In the genomic region with DNA sequence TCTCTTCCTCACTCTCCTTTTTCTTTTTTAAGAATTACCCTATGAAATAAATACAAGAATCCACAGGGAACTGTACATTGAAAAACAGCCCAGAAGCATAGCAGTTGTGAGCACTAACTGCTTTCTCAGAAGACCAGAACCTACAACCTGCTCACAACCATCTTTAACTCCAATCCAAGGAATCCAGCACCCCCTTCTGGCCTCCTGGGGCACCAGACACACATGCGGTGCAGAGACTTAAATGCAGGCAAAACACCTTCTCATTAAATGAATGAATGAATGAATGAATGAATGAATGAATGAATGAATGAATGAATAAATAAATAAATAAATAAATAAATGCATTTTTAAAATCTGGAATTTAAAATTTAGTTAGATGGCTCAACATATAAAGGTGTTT, we compare ENCODE assay signal across 21 mouse cellular contexts. TPM values are rescaled to one million over a fixed set of nuclear protein-coding genes. Genes with fewer than 3 reads are reported as not detected.
DNase-seq lines count a peak whose midpoint lies in the region; ATAC-seq and TF ChIP-seq lines count a peak whose summit lies in the region.
"Had no signal": no experiment of that assay in that cellular context is flagged by ENCODE, and none has a peak within 500 bp of the region (broad histone marks: within the 10 kb centered on the region; RNA-seq: fewer than 3 reads in every experiment).

No protein-coding gene starts in this region.

- H3K27me3 ChIP-seq in heart, adult 2 months (ENCODE audit: control insufficient read depth, insufficient read depth, low read length), result no peaks in the 10 kb centered on the region
- no peaks in the 10 kb centered on the region for H3K27me3 ChIP-seq in midbrain, postnatal 0 days (ENCODE audit: insufficient read depth, low read length)
- no peaks in the 10 kb centered on the region for H3K27me3 ChIP-seq in midbrain, embryonic 15.5 days (replicated peaks)
- H3K27me3 ChIP-seq in MEL (ENCODE audit: control insufficient read depth in 1 of 2, insufficient read depth in 2 of 2, low read length in 2 of 2), result 0 out of 4 replicates have a peak, but pooled peaks cover 0 to 1% of the 10 kb centered on the region in 2 experiments
- H3K27me3 ChIP-seq: forebrain, embryonic 12.5 days; heart, embryonic 15.5 days; hindbrain, embryonic 12.5 days had no signal

- no peaks in the 10 kb centered on the region for H3K4me1 ChIP-seq in heart, adult 2 months (ENCODE audit: control insufficient read depth, insufficient read depth, low read length)
- no peaks in the 10 kb centered on the region for H3K4me1 ChIP-seq in midbrain, postnatal 0 days (ENCODE audit: insufficient read depth, low read length)
- H3K4me1 ChIP-seq in midbrain, embryonic 15.5 days, result no peaks in the 10 kb centered on the region
- peaks cover 5 to 20% of the 10 kb centered on the region in 2 experiments for H3K4me1 ChIP-seq in MEL (ENCODE audit: control insufficient read depth in 1 of 2, insufficient read depth in 2 of 2, low read length in 2 of 2)
- H3K4me1 ChIP-seq: forebrain, embryonic 12.5 days; hindbrain, embryonic 12.5 days; limb, embryonic 10.5 days had no signal

- 88% methylated on average over 1 of the region's 1 CpGs for WGBS in heart, adult 2 months
- 90% methylated on average over 1 of the region's 1 CpGs for WGBS in midbrain, postnatal 0 days
- 74% methylated on average over 1 of the region's 1 CpGs for WGBS in midbrain, embryonic 15.5 days

- DNase-seq in heart, adult 2 months, result no peak
- no peak for DNase-seq in heart, postnatal 25 days (ENCODE audit: low spot score)
- no peak for DNase-seq in midbrain, postnatal 0 days (ENCODE audit: low spot score)
- peak; percentile 36 for DNase-seq in MEL (ENCODE audit: low read depth, low spot score)
- peak; percentile 16 for DNase-seq in naive thymus-derived CD4-positive, alpha-beta T cell, adult 2 months (ENCODE audit: low read depth)
- no peak for DNase-seq in T-cell, adult 2 months (ENCODE audit: low spot score)
- DNase-seq: cerebellum, adult 18-20 months; lung, adult 18-20 months; midbrain, embryonic 14.5 days; right cerebral cortex, postnatal 25 days had no signal

- TF ChIP-seq EP300 in heart, adult 2 months (IDR thresholded peaks at IDR 0.05; ENCODE audit: insufficient read depth, low read depth, low read length), result no peak
- no peak for TF ChIP-seq EP300 in MEL (IDR thresholded peaks at IDR 0.05; ENCODE audit: low read depth in 1 of 2, low read length in 2 of 2)

- no peak overlapping the region for H3K9ac ChIP-seq in heart, adult 2 months (ENCODE audit: low read depth, low read length)
- no peak overlapping the region for H3K9ac ChIP-seq in midbrain, postnatal 0 days (replicated peaks; ENCODE audit: low read length, poor library complexity, severe bottlenecking)
- H3K9ac ChIP-seq in midbrain, embryonic 15.5 days, result no peak overlapping the region
- no peak overlapping the region for H3K9ac ChIP-seq in MEL (ENCODE audit: control insufficient read depth, low read depth, low read length, poor library complexity, severe bottlenecking)
- H3K9ac ChIP-seq: forebrain, embryonic 12.5 days; heart, embryonic 15.5 days; hindbrain, embryonic 12.5 days had no signal

- H3K9me3 ChIP-seq in midbrain, postnatal 0 days (ENCODE audit: low read length), result 0 out of 2 replicates have a peak, but pooled peaks cover 6% of the 10 kb centered on the region
- no peaks in the 10 kb centered on the region for H3K9me3 ChIP-seq in midbrain, embryonic 15.5 days
- no peaks in the 10 kb centered on the region for H3K9me3 ChIP-seq in MEL (replicated peaks; ENCODE audit: insufficient read depth, low read length)
- H3K9me3 ChIP-seq: forebrain, embryonic 12.5 days; limb, embryonic 10.5 days had no signal

- no peaks in the 10 kb centered on the region for H3K36me3 ChIP-seq in heart, adult 2 months (ENCODE audit: control insufficient read depth, insufficient read depth, low read length)
- H3K36me3 ChIP-seq in midbrain, postnatal 0 days (ENCODE audit: insufficient read depth, low read length), result no peaks in the 10 kb centered on the region
- no peaks in the 10 kb centered on the region for H3K36me3 ChIP-seq in midbrain, embryonic 15.5 days (replicated peaks)
- peaks cover 0 to 18% of the 10 kb centered on the region in 2 experiments; a peak in 2 of 4 replicates for H3K36me3 ChIP-seq in MEL (ENCODE audit: control insufficient read depth in 1 of 2, insufficient read depth in 2 of 2, low read length in 2 of 2)
- H3K36me3 ChIP-seq: forebrain, embryonic 12.5 days; heart, embryonic 15.5 days; hindbrain, embryonic 12.5 days; limb, embryonic 10.5 days had no signal

- no peak for TF ChIP-seq POLR2A in heart, adult 2 months (IDR thresholded peaks at IDR 0.05; ENCODE audit: insufficient read depth, low read depth, low read length)
- no peak for TF ChIP-seq POLR2A in MEL (IDR thresholded peaks at IDR 0.05; ENCODE audit: control insufficient read depth in 1 of 2, insufficient read depth in 1 of 2, low read depth in 1 of 2, low read length in 2 of 2, poor library complexity in 1 of 2)

- ATAC-seq in midbrain, postnatal 0 days (ENCODE audit: low FRiP score), result no peak
- no peak for ATAC-seq in midbrain, embryonic 15.5 days (replicated peaks)
- ATAC-seq: intestine, embryonic 16.5 days had no signal

- intact Hi-C loops in heart, adult 2 months (cut with DNase I), result no loop called here
- intact Hi-C loops in heart, postnatal 25 days (cut with DNase I), result no loop called here

- H3K79me2 ChIP-seq in heart, adult 2 months (replicated peaks; ENCODE audit: control insufficient read depth, insufficient read depth, low read length), result no peaks in the 10 kb centered on the region
- H3K79me2 ChIP-seq in MEL (ENCODE audit: control insufficient read depth, insufficient read depth, low read length, poor library complexity), result no peaks in the 10 kb centered on the region

- TF ChIP-seq RAD21 in MEL (IDR thresholded peaks at IDR 0.05; ENCODE audit: low read depth, low read length), result peak; percentile 35

- no peak overlapping the region for H3K27ac ChIP-seq in heart, adult 2 months
- no peak overlapping the region for H3K27ac ChIP-seq in midbrain, postnatal 0 days (ENCODE audit: low read depth, low read length)
- no peak overlapping the region for H3K27ac ChIP-seq in midbrain, embryonic 15.5 days
- H3K27ac ChIP-seq in MEL (ENCODE audit: control insufficient read depth, low read depth, low read length), result no peak overlapping the region
- H3K27ac ChIP-seq: forebrain, embryonic 12.5 days; heart, embryonic 15.5 days; hindbrain, embryonic 12.5 days; limb, embryonic 10.5 days had no signal

- TF ChIP-seq CTCF in heart, adult 2 months (IDR thresholded peaks at IDR 0.05), result peak; percentile 20
- TF ChIP-seq CTCF in midbrain, postnatal 0 days (IDR thresholded peaks at IDR 0.05), result peak; percentile 23
- TF ChIP-seq CTCF in MEL (IDR thresholded peaks at IDR 0.05 in 2 of 3, conservative IDR thresholded peaks at IDR 0.05 in 1 of 3; ENCODE audit: control insufficient read depth in 1 of 3, insufficient read depth in 1 of 3, low read depth in 2 of 3, low read length in 3 of 3, poor library complexity in 1 of 3, severe bottlenecking in 1 of 3), result peak in 2 of 3 experiments; percentile 45 to 51; a peak in 4 of 6 replicates

- H3K4me3 ChIP-seq in heart, adult 2 months, result no peak overlapping the region
- H3K4me3 ChIP-seq in midbrain, postnatal 0 days (ENCODE audit: low read depth, low read length), result no peak overlapping the region
- H3K4me3 ChIP-seq in midbrain, embryonic 15.5 days, result no peak overlapping the region
- H3K4me3 ChIP-seq in MEL (ENCODE audit: control insufficient read depth in 1 of 2, insufficient read depth in 1 of 2, low read depth in 2 of 2, low read length in 2 of 2), result no peak overlapping the region
- H3K4me3 ChIP-seq: forebrain, embryonic 12.5 days; heart, embryonic 15.5 days; hindbrain, embryonic 12.5 days; limb, embryonic 10.5 days had no signal

- no peak overlapping the region for H3K4me2 ChIP-seq in midbrain, postnatal 0 days (ENCODE audit: low read depth, low read length, poor library complexity, severe bottlenecking)
- no peak overlapping the region for H3K4me2 ChIP-seq in midbrain, embryonic 15.5 days
- H3K4me2 ChIP-seq: forebrain, embryonic 12.5 days; heart, embryonic 15.5 days; hindbrain, embryonic 12.5 days had no signal

TF ChIP-seq in MEL, 35 proteins besides CTCF, POLR2A, EP300 and RAD21:
- TF ChIP-seq SMC3 (IDR thresholded peaks at IDR 0.05; ENCODE audit: low read depth, low read length) (peak; percentile 21), ZC3H11A (IDR thresholded peaks at IDR 0.05; ENCODE audit: low read depth, low read length) (0 out of 2 replicates have a peak, but pooled peaks have one; percentile 7), CHD2 (IDR thresholded peaks at IDR 0.05; ENCODE audit: low read length) (no peak)

RNA-seq across cellular contexts. Expression of a gene that starts 19.5 kb away (rescaled TPM):
- under 1 TPM; 0.63 to 0.86 TPM for total RNA-seq in heart, adult 2 months (2021)
- polyA plus RNA-seq in heart, adult 2 months (2012; rRNA removed), result 0.39 and 0.70 TPM in 2 replicates
- 1 to 10 TPM in 1 of 2 experiments, under 1 TPM in 1; 0.83 to 1.3 TPM for total RNA-seq in heart, postnatal 25 days (2021)
- total RNA-seq in midbrain, postnatal 0 days (2014; rRNA removed), result 0.11 TPM in 1 of 2 replicates, not detected in the other
- 0.09 TPM in 1 of 2 replicates, not detected in the other for polyA plus RNA-seq in midbrain, postnatal 0 days (2015; fragmentation: Nextera tagmentation; extraction: Ambion mirVana)
- 0.13 TPM in 1 of 2 replicates, not detected in the other for polyA plus RNA-seq in midbrain, embryonic 15.5 days (2015; fragmentation: Nextera tagmentation; extraction: Ambion mirVana)
- total RNA-seq in MEL (2012; rRNA removed), result 50.9 and 92.7 TPM in 2 replicates
- polyA plus RNA-seq in MEL (2012; ENCODE audit: insufficient read depth in 1 of 2, insufficient read length in 2 of 2, low read depth in 1 of 2, low replicate concordance in 2 of 2, missing spikeins in 1 of 2), result 10 to 100 TPM in 1 of 2 experiments, not detected in 1; 55.2 TPM
- total RNA-seq: layer of hippocampus, postnatal 25 days had no signal
- polyA plus RNA-seq: C2C12; forebrain, embryonic 12.5 days; limb, embryonic 10.5 days; midbrain, embryonic 14.5 days had no signal

RNA-seq across cellular contexts. Expression of a gene that starts 19.5 kb away (rescaled TPM):
- total RNA-seq in heart, adult 2 months (2021), result not detected
- polyA plus RNA-seq in heart, adult 2 months (2012; rRNA removed), result not detected in 2 replicates
- not detected for total RNA-seq in heart, postnatal 25 days (2021)
- total RNA-seq in midbrain, postnatal 0 days (2014; rRNA removed), result not detected in 2 replicates
- polyA plus RNA-seq in midbrain, postnatal 0 days (2015; fragmentation: Nextera tagmentation; extraction: Ambion mirVana), result not detected in 2 replicates
- polyA plus RNA-seq in midbrain, embryonic 15.5 days (2015; fragmentation: Nextera tagmentation; extraction: Ambion mirVana), result not detected in 2 replicates
- total RNA-seq in MEL (2012; rRNA removed), result not detected in 2 replicates
- polyA plus RNA-seq in MEL (2012; ENCODE audit: insufficient read depth in 1 of 2, insufficient read length in 2 of 2, low read depth in 1 of 2, low replicate concordance in 2 of 2, missing spikeins in 1 of 2), result not detected
- total RNA-seq: adrenal gland, adult 18-20 months; granulocyte monocyte progenitor cell, adult 5-6 weeks had no signal
- polyA plus RNA-seq: C2C12; forebrain, embryonic 12.5 days; heart, embryonic 15.5 days; hindbrain, embryonic 12.5 days; limb, embryonic 10.5 days; midbrain, embryonic 14.5 days; neural tube, embryonic 11.5 days had no signal

Comparison
In these comparisons a context has a peak if more than half of its experiments do, and no peak if none do; other contexts are left out.
1. DNase-seq: peak in MEL (single experiment) and naive thymus-derived CD4-positive, alpha-beta T cell, adult 2 months (single experiment); none in heart, adult 2 months (0 of 2), heart, postnatal 25 days (single experiment), midbrain, postnatal 0 days (single experiment) and T-cell, adult 2 months (single experiment).
2. RNA of a gene that starts 19.5 kb away (total RNA-seq): 50.9 to 92.7 TPM in MEL; 0.83 to 1.3 TPM in heart, postnatal 25 days, 0.63 to 0.86 TPM in heart, adult 2 months and 0.11 TPM in midbrain, postnatal 0 days; every median in the first group is over 10 times any median in the second.
3. Peak in every context shown above with its lines, with median percentiles within 50 percentile points of each other: CTCF ChIP-seq.